Mouse (Mus musculus) right cerebral cortex, postnatal 14 days (tissue): ENCODE results near the gene Sft2d1.
"Not testable (repeated sequence)": the region's sequence is repeated elsewhere in the genome, so short reads cannot be mapped to it uniquely, and the experiment has no call there.

Source experiments
- DNase-seq: peaks from one replicate; pipeline ENCODE4 v3.0.0; 2022

Gene Sft2d1

DNA sequence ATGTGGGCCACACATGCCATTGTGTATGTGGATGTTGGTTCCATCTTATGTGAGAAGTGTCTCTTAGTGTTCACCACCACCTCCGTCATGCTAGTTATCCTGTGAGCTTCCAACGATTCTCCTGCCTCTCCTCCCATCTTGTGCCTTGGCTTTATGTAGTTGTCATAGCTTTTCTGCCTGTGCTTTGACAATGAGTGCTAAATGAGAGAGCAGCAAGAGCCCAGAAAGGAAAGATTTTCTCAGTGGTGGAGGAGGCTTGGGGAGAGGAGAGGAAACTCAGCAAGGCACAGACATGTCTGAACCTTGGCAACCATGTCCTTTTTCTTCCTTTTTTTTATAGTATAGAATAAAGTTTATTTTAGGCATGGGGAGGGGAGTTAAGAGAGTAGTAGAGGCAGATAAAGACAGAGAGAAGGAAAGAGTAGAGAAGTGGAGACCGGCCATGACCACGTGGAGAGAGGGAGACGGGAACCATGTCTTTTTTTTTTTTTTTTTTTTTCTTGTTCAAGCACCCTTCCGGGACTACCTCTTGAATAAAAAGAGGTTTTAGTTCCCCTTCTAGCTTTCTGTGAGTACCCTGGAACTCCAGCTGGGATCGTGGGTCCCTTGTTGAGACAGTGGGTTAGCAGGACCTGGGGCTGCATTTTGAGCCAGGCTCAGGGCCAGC lies 8.0 kb upstream of the Sft2d1 start:
- no peak for DNase-seq

DNA sequence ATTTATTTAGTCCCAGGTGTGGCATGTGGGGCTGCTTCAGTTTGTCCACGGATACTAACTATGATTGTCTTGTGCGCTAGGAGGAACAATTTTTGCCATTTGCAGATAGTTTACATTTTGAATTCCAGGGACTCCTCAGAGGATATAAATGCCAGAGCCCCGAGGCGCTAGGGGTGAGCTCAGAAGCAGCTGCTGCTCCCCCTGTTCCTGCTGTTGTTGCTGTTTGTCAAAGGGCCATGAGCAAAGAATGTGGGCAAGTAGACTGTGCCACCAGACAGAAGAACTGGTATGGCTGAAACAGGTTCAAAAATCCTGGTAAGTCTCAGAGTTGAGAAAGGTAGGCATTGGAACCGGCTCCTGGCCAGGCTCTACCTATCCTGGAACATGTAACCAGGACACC lies 7.2 kb upstream of the Sft2d1 start:
- no peak for DNase-seq

- no peak for DNase-seq
These were observed 5.1 kb upstream of the Sft2d1 start for GRCm38 (mm10) chr17:8305801-8306200.

DNA sequence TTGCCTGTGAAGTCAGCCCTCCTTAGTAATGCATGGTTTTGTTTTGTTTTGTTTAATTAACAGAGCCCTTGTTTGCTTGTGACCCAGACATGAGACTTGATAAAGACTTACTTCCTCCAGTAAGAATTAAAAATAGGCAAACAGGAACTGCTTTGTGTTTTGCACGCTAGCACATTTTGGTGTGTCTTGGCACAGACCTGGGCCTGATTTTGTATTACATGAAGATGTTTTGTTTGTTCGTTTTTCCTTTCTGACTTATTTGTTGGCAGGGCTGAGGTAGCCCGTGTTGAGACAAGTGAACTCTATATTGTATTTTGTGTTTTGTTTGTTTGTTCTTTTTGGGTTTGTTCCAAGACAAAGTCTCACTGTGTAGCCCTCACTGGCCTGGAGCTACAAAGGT lies 849 bp downstream of the Sft2d1 start:
- no peak for DNase-seq

DNA sequence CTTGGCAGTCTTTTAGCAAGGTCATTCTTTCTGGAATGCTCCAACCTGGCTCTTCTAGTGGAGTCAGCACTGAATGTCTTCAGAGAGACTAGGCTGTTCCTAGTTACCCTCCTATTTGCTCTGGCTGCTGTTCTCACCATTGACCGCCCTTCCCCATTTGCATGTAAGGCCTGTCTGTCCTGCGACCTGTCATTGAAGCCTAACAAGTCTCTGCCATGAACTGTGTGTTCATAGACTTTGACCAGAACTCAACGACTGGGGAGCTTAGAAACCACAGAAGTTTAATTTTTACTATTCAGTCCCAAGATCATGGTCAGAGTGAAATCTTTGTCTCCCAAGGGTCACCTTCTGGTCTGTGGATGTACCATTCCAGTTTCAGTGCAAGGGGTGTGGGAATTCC lies 3.1 kb downstream of the Sft2d1 start:
- no peak for DNase-seq

DNA sequence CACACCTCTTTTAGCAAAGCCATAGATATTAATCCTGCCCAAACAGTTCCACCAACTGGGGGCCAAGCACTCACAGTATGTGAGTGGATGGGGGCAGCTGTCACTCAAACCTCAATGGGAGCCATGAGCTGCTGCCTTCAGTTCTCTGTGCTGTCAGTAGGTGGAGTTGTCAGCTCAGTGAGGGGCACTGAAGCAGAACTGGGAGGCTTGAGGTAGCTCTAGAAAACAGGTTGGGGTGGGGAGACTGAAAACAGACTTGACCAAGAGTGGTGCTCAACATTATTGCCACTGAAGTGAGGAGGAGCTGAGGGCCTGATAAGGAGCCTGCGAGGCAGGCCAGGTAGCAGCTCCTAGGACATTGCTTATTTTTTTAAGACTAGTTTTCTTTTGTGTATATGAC lies 5.3 kb downstream of the Sft2d1 start:
- DNase-seq, result no peak

DNA sequence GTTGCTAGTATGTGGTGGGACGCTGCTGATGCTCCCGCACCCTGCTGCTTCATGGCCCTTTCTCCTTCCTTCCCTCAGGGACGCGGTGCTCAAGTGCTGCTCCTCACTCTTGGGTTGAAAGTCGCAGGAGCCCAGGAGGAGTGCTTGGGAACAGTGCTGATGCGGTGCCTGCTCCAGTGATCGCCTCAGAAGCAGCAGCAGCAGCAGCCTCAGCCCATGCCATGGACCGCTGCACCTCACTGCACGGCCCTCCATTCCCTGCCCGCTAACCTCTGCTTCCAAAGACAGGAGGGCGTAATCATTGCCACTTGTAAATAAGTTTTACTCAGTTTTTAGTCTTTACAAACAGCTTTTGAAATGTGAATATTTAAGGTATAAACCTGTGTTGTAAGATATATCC lies 16.0 kb downstream of the Sft2d1 start:
- not testable (repeated sequence) for DNase-seq

- DNase-seq, result no peak
These were observed 17.7 kb downstream of the Sft2d1 start for GRCm38 (mm10) chr17:8328511-8329174.

DNA sequence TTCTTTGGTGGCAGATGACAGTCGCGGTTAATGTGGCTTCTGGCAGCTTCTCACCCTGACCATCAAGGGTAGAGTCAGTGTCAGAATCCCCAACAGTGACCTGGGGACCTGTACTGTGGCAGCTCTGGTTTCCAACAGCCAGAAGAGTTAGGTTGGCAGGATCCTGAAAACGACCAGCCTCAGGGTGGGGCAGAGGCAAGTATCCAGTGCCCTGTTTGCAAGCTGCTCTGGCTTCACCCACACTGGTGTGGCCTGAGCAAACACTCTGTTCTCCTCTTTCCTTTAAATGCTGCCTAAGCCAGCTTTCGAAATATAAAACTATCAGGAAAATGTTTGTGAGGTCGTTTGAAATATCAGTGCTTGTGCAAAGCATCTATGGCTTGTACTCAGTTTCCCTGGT lies 19.7 kb downstream of the Sft2d1 start:
- DNase-seq, result no peak

GRCm38 (mm10) chr17:8337159-8337558 lies 26.3 kb downstream of the Sft2d1 start, which contains the start of gene Prr18:
Prr18 (plus strand) TSS chr17:8337459.
- DNase-seq, result not testable (repeated sequence)

- DNase-seq, result peak; percentile 20
These were observed 28.9 kb downstream of the Sft2d1 start for GRCm38 (mm10) chr17:8339666-8340374.

DNA sequence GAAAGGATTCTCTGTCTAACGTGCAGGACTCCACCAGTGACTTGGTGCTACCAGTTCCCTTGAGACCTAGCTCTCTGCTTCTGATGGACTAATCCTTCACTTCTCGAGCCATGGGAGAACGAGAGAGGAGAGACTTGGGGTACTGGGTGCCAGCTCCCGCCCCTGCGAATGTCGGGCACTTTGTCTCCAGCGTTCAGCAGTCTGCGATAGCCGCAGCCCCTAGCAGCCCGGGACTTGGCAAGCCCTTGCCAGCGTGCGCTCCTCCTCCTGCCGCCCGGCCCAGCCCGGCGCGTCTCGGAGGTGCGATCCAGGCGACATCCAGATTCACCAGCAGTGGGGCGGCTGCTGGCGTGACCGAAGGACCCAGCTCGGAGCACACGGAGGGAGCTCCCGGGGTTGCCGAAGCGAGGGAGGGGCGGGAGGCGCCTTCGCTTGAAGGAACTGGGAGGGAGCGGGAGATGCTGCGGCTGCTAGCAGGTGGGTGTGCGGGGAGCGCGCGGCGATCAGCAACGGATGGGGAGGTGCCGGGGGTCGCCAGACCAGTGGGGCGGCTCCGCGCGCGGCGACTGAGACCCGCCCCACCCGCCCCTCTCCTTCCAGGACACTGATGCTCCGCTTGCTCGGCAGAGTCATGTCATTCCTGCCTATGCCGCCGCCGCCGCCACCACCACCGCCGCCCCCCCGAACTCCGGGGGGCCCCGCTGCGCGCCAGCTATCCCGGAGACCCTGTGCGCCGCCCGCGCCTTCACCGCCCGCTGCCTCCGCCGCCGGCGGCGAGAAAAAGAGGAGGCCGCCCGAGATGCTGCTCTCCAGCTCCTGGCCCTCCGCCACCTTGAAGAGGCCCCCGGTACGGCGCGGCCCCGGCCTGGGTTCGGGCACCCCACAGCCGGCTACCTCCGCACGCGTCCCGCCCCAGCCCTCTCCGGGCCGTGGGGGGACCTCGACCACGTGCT lies 29.8 kb downstream of the Sft2d1 start:
- peak; percentile 60 for DNase-seq

DNA sequence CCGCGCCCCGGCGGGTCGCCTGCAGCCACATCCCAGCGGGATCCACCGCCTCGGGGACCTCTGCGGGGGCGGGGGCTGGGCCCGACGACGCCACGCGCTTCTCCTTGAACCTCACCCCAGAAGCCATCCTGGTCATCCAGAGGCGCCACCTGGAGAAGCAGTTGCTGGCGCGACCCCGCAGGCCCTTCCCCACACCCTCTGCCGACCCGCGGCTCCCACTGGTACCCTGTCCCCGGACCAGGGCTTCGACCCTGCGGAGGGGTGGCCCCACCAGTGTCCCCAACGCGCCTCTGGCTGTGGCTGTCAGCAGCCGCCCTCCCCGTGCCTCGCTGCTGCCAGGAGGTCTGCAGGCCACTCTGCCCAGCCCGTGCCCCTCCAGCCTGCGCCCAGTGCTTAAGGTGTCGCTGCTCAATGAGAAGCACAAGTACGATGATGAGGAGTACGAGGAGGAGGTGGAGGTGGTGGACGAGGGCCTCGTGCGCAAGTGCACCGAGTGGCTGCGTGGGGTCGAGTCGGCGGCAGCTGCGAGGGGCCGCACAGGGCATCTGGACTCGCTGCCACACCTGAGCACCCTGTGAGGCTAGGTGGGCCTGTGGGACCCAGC lies 30.6 kb downstream of the Sft2d1 start:
- peak; percentile 23 for DNase-seq

- no peak for DNase-seq
These were observed 31.8 kb downstream of the Sft2d1 start for GRCm38 (mm10) chr17:8342706-8343105.

- no peak for DNase-seq
These were observed 32.5 kb downstream of the Sft2d1 start for GRCm38 (mm10) chr17:8343416-8343815.

DNA sequence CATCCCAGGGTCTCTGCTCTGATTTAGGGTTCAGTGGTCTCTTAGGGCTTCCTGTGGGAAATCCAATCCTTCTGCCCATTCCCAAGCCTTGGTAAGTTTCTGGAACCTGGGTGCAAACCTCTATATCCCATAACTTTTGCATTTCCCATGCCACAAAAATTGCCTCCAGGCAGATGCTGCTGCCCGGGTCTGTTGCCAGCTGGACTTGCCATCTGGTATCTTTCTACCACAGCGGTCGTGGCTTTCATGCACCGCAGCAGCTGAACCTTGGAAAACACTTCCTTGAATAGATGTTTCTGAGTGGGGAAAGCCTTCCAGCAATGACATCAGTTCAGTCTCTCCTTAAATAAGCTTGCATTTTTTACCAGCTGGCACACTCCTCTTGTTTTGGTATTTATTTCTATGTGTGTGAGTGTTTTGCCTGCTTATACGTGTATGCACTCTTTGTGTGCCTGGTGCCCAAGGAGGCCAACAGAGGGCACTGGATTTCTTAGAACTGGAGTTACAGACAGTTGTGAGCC lies 36.9 kb downstream of the Sft2d1 start:
- DNase-seq, result no peak

- no peak for DNase-seq
These were observed 38.0 kb downstream of the Sft2d1 start for GRCm38 (mm10) chr17:8348941-8349340.

- DNase-seq, result no peak
These were observed 40.2 kb downstream of the Sft2d1 start for GRCm38 (mm10) chr17:8351088-8351487.

GRCm38 (mm10) chr17:8355692-8356091 lies 44.8 kb downstream of the Sft2d1 start, which contains the start of gene T2:
T2 (plus strand) TSS chr17:8355992.
- no peak for DNase-seq

DNA sequence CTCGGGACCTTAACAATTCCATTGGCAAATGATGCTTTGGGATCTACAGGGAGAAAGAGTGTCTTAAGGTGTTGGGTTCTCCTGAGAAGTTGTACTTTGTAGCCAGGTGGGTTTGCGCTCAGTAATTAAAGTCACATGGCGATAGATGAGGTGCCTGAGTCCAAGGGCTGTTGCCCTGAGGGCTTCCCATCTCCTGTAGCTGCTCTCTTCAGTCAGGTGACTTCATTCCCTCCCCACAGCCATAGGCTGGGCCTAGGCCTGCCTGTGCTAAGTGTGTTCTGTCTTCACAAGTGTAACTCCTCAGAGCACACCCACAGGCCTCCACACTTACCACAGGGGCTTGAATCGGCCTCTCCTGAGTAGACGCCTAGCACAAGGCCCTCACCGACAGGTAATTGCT lies 46.6 kb downstream of the Sft2d1 start:
- DNase-seq, result no peak

DNA sequence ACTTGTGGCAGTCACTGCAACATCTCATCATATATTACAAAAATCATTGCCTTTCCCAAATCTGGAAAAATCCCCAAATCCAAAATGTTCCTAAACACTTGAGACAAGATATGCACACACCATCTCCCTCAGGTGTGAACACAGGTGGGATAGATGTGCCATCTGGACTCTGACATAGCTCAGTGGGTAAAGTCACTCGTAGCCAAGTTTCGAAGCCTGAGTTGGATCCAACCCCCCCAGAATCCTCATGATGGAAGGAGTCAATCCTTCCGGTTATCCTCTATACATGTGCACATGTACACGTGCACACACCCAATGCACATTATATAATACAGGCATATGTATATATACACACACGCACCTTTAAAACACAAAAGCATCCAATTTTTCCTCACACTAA lies 50.0 kb downstream of the Sft2d1 start:
- no peak for DNase-seq
